In genomic region chr14:60599044-60599443, GRCm38 (mm10) we compare ENCODE assay signal across 15 mouse cellular contexts. TPM values are rescaled to one million over a fixed set of nuclear protein-coding genes. Genes with fewer than 3 reads are reported as not detected.
DNase-seq lines count a peak whose midpoint lies in the region; ATAC-seq and TF ChIP-seq lines count a peak whose summit lies in the region.
"Had no signal": no experiment of that assay in that cellular context is flagged by ENCODE, and none has a peak within 500 bp of the region (broad histone marks: within the 10 kb centered on the region; RNA-seq: fewer than 3 reads in every experiment).

No protein-coding gene starts in this region.

- H3K4me1 ChIP-seq in lung, embryonic 16.5 days (replicated peaks; ENCODE audit: control insufficient read depth, insufficient read depth, low read length): peaks cover 19% of the 10 kb centered on the region
- peaks cover 11% of the 10 kb centered on the region for H3K4me1 ChIP-seq in stomach, embryonic 16.5 days (ENCODE audit: control insufficient read depth, insufficient read depth, low read length)
- peaks cover 6% of the 10 kb centered on the region for H3K4me1 ChIP-seq in intestine, embryonic 16.5 days (ENCODE audit: control insufficient read depth, insufficient read depth, low read length)

- H3K4me3 ChIP-seq in gastrocnemius, adult 2 months: no peak overlapping the region
- no peak overlapping the region for H3K4me3 ChIP-seq in lung, embryonic 16.5 days (ENCODE audit: low read length)
- no peak overlapping the region for H3K4me3 ChIP-seq in stomach, embryonic 16.5 days (replicated peaks; ENCODE audit: low read length)
- H3K4me3 ChIP-seq in intestine, embryonic 16.5 days (ENCODE audit: low read length): no peak overlapping the region
- H3K4me3 ChIP-seq: forebrain, embryonic 10.5 days; midbrain, embryonic 15.5 days; neural tube, embryonic 12.5 days had no signal

- 0 out of 2 replicates have a peak overlapping the region, but pooled peaks have one; percentile 16 for H3K27ac ChIP-seq in gastrocnemius, adult 2 months
- H3K27ac ChIP-seq in lung, embryonic 16.5 days (ENCODE audit: low read length): peak overlapping the region; percentile 71
- peak overlapping the region; percentile 76 for H3K27ac ChIP-seq in stomach, embryonic 16.5 days (ENCODE audit: low read length)
- no peak overlapping the region for H3K27ac ChIP-seq in intestine, embryonic 16.5 days (ENCODE audit: low read length)
- H3K27ac ChIP-seq: forebrain, embryonic 10.5 days; midbrain, embryonic 15.5 days; neural tube, embryonic 12.5 days had no signal

- TF ChIP-seq CTCF in gastrocnemius, adult 2 months (IDR thresholded peaks at IDR 0.05): no peak

- WGBS in lung, embryonic 16.5 days: 45% methylated on average over 2 of the region's 2 CpGs
- WGBS in stomach, embryonic 16.5 days: 60% methylated on average over 2 of the region's 2 CpGs
- 72% methylated on average over 2 of the region's 2 CpGs for WGBS in intestine, embryonic 16.5 days

- intact Hi-C loops in gastrocnemius, adult 2 months (cut with DNase I): no loop called here

- DNase-seq in gastrocnemius, adult 2 months: no peak
- DNase-seq in gastrocnemius, adult 8-10 months (ENCODE audit: low spot score in 2 of 2): no peak
- no peak for DNase-seq in lung, postnatal 14 days
- DNase-seq in kidney, adult 9 months: peak; percentile 30
- DNase-seq in spleen, adult 18-20 months: no peak
- DNase-seq: adrenal gland, adult 8-10 months; cerebellum, postnatal 10 days; liver had no signal

- no peaks in the 10 kb centered on the region for H3K9me3 ChIP-seq in lung, embryonic 16.5 days (ENCODE audit: control insufficient read depth, low read length)
- H3K9me3 ChIP-seq in stomach, embryonic 16.5 days (replicated peaks; ENCODE audit: control insufficient read depth, low read length): no peaks in the 10 kb centered on the region
- H3K9me3 ChIP-seq in intestine, embryonic 16.5 days (ENCODE audit: control insufficient read depth, low read length): no peaks in the 10 kb centered on the region
- H3K9me3 ChIP-seq: forebrain, embryonic 10.5 days; midbrain, embryonic 15.5 days; neural tube, embryonic 12.5 days had no signal

- H3K9ac ChIP-seq in lung, embryonic 16.5 days (ENCODE audit: low read length): no peak overlapping the region
- no peak overlapping the region for H3K9ac ChIP-seq in stomach, embryonic 16.5 days (ENCODE audit: low read length)
- H3K9ac ChIP-seq in intestine, embryonic 16.5 days (ENCODE audit: low read depth, low read length): no peak overlapping the region
- H3K9ac ChIP-seq: midbrain, embryonic 15.5 days; neural tube, embryonic 12.5 days had no signal

- H3K4me2 ChIP-seq in lung, embryonic 16.5 days (ENCODE audit: low read depth, low read length): no peak overlapping the region
- H3K4me2 ChIP-seq in stomach, embryonic 16.5 days (ENCODE audit: low read depth, low read length): no peak overlapping the region
- no peak overlapping the region for H3K4me2 ChIP-seq in intestine, embryonic 16.5 days (ENCODE audit: low read depth, low read length)
- H3K4me2 ChIP-seq: midbrain, embryonic 15.5 days; neural tube, embryonic 12.5 days had no signal

- no peaks in the 10 kb centered on the region for H3K36me3 ChIP-seq in lung, embryonic 16.5 days (ENCODE audit: control insufficient read depth, insufficient read depth, low read length)
- no peaks in the 10 kb centered on the region for H3K36me3 ChIP-seq in stomach, embryonic 16.5 days (ENCODE audit: control insufficient read depth, insufficient read depth, low read length)
- H3K36me3 ChIP-seq in intestine, embryonic 16.5 days (ENCODE audit: control insufficient read depth, insufficient read depth, low read length): no peaks in the 10 kb centered on the region
- H3K36me3 ChIP-seq: midbrain, embryonic 15.5 days; neural tube, embryonic 12.5 days had no signal

- no peak for ATAC-seq in lung, embryonic 16.5 days (ENCODE audit: low read depth)
- ATAC-seq in stomach, embryonic 16.5 days (ENCODE audit: insufficient read depth, low FRiP score): 0 out of 2 replicates have a peak, but pooled peaks have one; percentile 16
- no peak for ATAC-seq in intestine, embryonic 16.5 days
- ATAC-seq: inflammation-experienced regulatory T-cells, adult 6 months; midbrain, embryonic 15.5 days had no signal

- no peaks in the 10 kb centered on the region for H3K27me3 ChIP-seq in lung, embryonic 16.5 days (ENCODE audit: control insufficient read depth, insufficient read depth, low read depth, low read length)
- H3K27me3 ChIP-seq in stomach, embryonic 16.5 days (ENCODE audit: control insufficient read depth, insufficient read depth, low read length): no peaks in the 10 kb centered on the region
- no peaks in the 10 kb centered on the region for H3K27me3 ChIP-seq in intestine, embryonic 16.5 days (replicated peaks; ENCODE audit: control insufficient read depth, insufficient read depth, low read length)
- H3K27me3 ChIP-seq: midbrain, embryonic 15.5 days; neural tube, embryonic 12.5 days had no signal

RNA-seq across cellular contexts. Expression of gene Spata13, which starts 34.8 kb away (rescaled TPM):
- 1 to 10 TPM; 3.8 to 4.3 TPM for total RNA-seq in gastrocnemius, adult 2 months (2021)
- 1 to 10 TPM; 1.2 to 3.5 (median 3.0) TPM for total RNA-seq in gastrocnemius, adult 8-10 months (2022)
- 17.9 and 19.4 TPM in 2 replicates for polyA plus RNA-seq in lung, embryonic 16.5 days (2015; fragmentation: Nextera tagmentation; extraction: Ambion mirVana)
- polyA plus RNA-seq in stomach, embryonic 16.5 days (2015; fragmentation: Nextera tagmentation; extraction: Ambion mirVana): 23.2 and 23.7 TPM in 2 replicates
- 19.9 and 22.6 TPM in 2 replicates for polyA plus RNA-seq in intestine, embryonic 16.5 days (2015; fragmentation: Nextera tagmentation; extraction: Ambion mirVana)
